Mouse (Mus musculus): ENCODE data around the gene Olfr1333.
"Not testable (repeated sequence)": the region's sequence is repeated elsewhere in the genome, so short reads cannot be mapped to it uniquely, and the experiment has no call there.

Gene Olfr1333

GRCm38 (mm10) chr4:118836179-118836578, at the start of gene Olfr1333:
TSS of gene Olfr1333 (minus strand) at chr4:118836279.
- DNase-seq = no peak

GRCm38 (mm10) chr4:118867566-118867965, 31.5 kb upstream of the Olfr1333 start:
- peak; percentile 1 for DNase-seq

- DNase-seq = no peak
Measured at GRCm38 (mm10) chr4:118864349-118864748, 28.3 kb upstream of the Olfr1333 start, which contains the start of gene Olfr1331. TSS of gene Olfr1331 (plus strand) at chr4:118864649.

- peak; percentile 4 for DNase-seq
Measured at GRCm38 (mm10) chr4:118862704-118863103, 26.6 kb upstream of the Olfr1333 start.

- no peak for DNase-seq
Measured at GRCm38 (mm10) chr4:118861791-118862190, 25.7 kb upstream of the Olfr1333 start.

GRCm38 (mm10) chr4:118818921-118819320, 17.2 kb downstream of the Olfr1333 start:
- DNase-seq = peak; percentile 2

GRCm38 (mm10) chr4:118809844-118810243, 26.2 kb downstream of the Olfr1333 start, which contains the start of gene Olfr1335:
TSS of gene Olfr1335 (minus strand) at chr4:118809944.
- no peak for DNase-seq

GRCm38 (mm10) chr4:118792796-118793195, 43.3 kb downstream of the Olfr1333 start:
- DNase-seq = not testable (repeated sequence)

GRCm38 (mm10) chr4:118782486-118782885, 53.6 kb downstream of the Olfr1333 start, which contains the start of gene Olfr1337:
TSS of gene Olfr1337 (minus strand) at chr4:118782586.
- DNase-seq = no peak
